Mouse (Mus musculus) forebrain, embryonic 12.5 days (tissue): ENCODE results near the gene Il1r1. TPM values are rescaled to one million over a fixed set of nuclear protein-coding genes. Genes with fewer than 3 reads are reported as not detected.

Experiments
- ATAC-seq: fragments of 200-750 bp; cut with Nextera tagmentation; 2 replicates; pipeline ENCODE4 v1.8.0; 2017; ENCODE audit warnings: moderate TSS enrichment; ENCODE audit not compliant: low FRiP score
- H3K27ac ChIP-seq: fragments of 300-500 bp; sonication (generic); 2 replicates; pipeline ENCODE4 v1.5.1; 2016; ENCODE audit warnings: mild to moderate bottlenecking
- H3K27me3 ChIP-seq: fragments of 300-500 bp; sonication (generic); 2 replicates; pipeline ENCODE4 v1.6.1; 2016; ENCODE audit warnings: mild to moderate bottlenecking
- H3K36me3 ChIP-seq: fragments of 300-500 bp; sonication (generic); replicated peaks from 2 replicates; pipeline ENCODE4 v1.6.1; 2016; ENCODE audit warnings: mild to moderate bottlenecking
- H3K4me1 ChIP-seq: fragments of 300-500 bp; sonication (generic); 2 replicates; pipeline ENCODE4 v1.6.1; 2016
- H3K4me2 ChIP-seq: fragments of 300-500 bp; sonication (generic); 2 replicates; pipeline ENCODE4 v1.6.1; 2016; ENCODE audit warnings: mild to moderate bottlenecking, moderate library complexity
- H3K4me3 ChIP-seq: fragments of 300-500 bp; sonication (generic); replicated peaks from 2 replicates; pipeline ENCODE4 v1.5.1; 2016; ENCODE audit warnings: mild to moderate bottlenecking
- H3K9ac ChIP-seq: fragments of 300-500 bp; sonication (generic); 2 replicates; pipeline ENCODE4 v1.6.1; 2016; ENCODE audit warnings: mild to moderate bottlenecking
- H3K9me3 ChIP-seq: fragments of 300-500 bp; sonication (generic); 2 replicates; pipeline ENCODE4 v1.6.1; 2016
- WGBS: fragments of 180-500 bp; shearing (Covaris S2); methylation state at CpG from one replicate; pipeline ENCODE4 v1.1.7; 2016; 5-methylcytosine and 5-hydroxymethylcytosine counted together
- polyA plus RNA-seq: library from polyadenylated mRNA; unstranded; fragments of >200 nt; fragmentation: Nextera tagmentation; extraction: Ambion mirVana; gene quantifications from 2 replicates; pipeline ENCODE4 v1.2.1, GENCODE M21; 2016

Il1r1 gene
- polyA plus RNA-seq, 1 experiment from 2014 or later, result 0.77 TPM

DNA sequence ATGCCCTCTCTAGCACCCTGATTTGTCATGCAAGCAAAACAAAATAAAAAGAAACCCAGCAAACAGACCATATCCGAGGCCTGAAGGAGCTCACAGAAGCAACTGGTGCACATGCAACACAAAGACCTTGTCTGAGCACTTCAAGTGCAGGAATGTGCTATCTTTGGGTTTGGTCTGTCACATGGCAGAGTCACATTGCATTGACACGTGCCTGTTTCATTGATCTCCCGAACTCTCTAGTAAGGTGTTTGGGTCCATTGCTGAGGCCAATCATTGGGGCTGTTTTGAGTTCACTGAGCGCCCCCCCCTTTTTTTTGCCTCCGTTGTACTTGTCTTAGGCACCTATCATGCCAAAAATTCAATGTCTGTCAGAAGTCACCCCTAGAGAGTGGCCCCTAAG, 7.4 kb upstream of the Il1r1 start:
- Histone ChIP-seq H3K4me2 (no peak overlapping the region), H3K36me3 (no peaks in the 10 kb centered on the region), H3K9ac (no peak overlapping the region), H3K4me1 (no peaks in the 10 kb centered on the region), H3K27ac (no peak overlapping the region), H3K9me3 (no peaks in the 10 kb centered on the region), H3K27me3 (no peaks in the 10 kb centered on the region), H3K4me3 (no peak overlapping the region)
- ATAC-seq, result no peak
- WGBS, result 89% methylated on average over 5 of the region's 5 CpGs

DNA sequence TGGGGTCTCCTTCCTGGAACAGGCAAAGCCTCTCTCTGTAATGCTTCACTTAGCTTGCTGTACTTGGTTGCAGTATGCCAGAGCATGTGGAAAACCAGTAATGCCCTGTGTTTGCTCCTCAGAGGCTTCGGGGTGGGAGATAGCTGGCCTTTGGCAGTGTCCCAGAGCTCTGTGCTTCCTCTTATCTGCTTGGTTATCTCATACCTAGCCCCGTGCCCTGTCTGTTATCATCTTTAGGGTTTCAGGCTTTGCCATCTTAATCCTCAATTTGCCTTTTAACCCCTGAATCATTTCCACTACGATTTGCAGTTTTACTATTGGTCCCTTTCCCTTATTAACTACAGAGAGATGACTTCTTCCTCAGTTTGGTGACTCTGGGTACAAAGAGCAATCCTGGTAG, 6.3 kb upstream of the Il1r1 start:
- Histone ChIP-seq H3K36me3 (no peaks in the 10 kb centered on the region), H3K27ac (no peak overlapping the region), H3K4me3 (no peak overlapping the region), H3K27me3 (no peaks in the 10 kb centered on the region), H3K9me3 (no peaks in the 10 kb centered on the region), H3K4me2 (no peak overlapping the region), H3K4me1 (no peaks in the 10 kb centered on the region), H3K9ac (no peak overlapping the region)
- no peak for ATAC-seq
- WGBS, result 82% methylated on average over 3 of the region's 3 CpGs

DNA sequence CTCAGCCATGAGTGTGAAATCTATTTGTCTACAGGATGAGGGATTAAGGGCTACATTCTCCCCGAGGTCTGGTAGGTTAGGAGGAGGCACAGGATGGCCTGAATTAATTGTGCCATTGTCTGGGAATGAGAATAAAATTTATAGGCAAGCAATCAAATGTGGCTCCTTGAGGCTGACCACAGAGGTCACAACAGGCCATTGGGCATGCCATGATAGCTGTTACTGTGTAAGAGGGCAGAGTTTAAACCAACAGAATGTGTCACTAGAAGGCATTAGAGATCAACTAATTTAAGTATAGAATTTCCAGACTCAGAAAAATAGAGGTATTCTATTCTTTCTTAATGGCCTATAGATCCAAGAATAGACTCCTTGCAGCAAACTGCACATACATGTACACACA, 4.3 kb upstream of the Il1r1 start:
- H3K27ac ChIP-seq, result no peak overlapping the region
- WGBS, result 64% methylated on average over 1 of the region's 1 CpGs
- H3K27me3 ChIP-seq, result no peaks in the 10 kb centered on the region

DNA sequence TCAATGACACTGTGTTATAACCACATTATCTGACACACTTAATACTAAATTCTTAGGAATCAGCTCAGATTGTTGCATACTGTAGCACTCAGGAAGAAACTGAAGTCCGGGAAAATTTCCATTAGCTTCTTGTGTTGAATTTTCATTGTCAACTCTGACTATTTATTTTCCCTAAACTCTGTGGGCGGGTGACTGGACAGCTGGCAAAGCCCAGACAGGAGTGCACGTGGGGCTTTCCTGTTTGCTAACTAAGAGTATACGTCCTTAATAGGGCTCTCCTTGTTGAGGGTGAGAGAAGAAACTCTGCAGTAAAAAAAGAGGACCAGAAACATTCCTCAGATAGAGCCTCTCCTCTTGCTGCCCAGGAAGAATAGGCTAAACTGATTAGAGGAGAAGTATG, 3.0 kb upstream of the Il1r1 start:
- no peaks in the 10 kb centered on the region for H3K9me3 ChIP-seq
- H3K4me1 ChIP-seq, result no peaks in the 10 kb centered on the region
- no peaks in the 10 kb centered on the region for H3K36me3 ChIP-seq
- no peak overlapping the region for H3K9ac ChIP-seq
- H3K4me2 ChIP-seq, result no peak overlapping the region
- no peak for ATAC-seq
- 75% methylated on average over 4 of the region's 4 CpGs for WGBS
- no peak overlapping the region for H3K27ac ChIP-seq
- no peaks in the 10 kb centered on the region for H3K27me3 ChIP-seq
- no peak overlapping the region for H3K4me3 ChIP-seq

More for the DNA sequence above, 4.3 kb upstream of the Il1r1 start:
- ATAC-seq, result no peak
- H3K4me2 ChIP-seq, result no peak overlapping the region
- H3K4me3 ChIP-seq, result no peak overlapping the region
- H3K36me3 ChIP-seq, result no peaks in the 10 kb centered on the region
- H3K4me1 ChIP-seq, result no peaks in the 10 kb centered on the region
- H3K9ac ChIP-seq, result no peak overlapping the region
- no peaks in the 10 kb centered on the region for H3K9me3 ChIP-seq

DNA sequence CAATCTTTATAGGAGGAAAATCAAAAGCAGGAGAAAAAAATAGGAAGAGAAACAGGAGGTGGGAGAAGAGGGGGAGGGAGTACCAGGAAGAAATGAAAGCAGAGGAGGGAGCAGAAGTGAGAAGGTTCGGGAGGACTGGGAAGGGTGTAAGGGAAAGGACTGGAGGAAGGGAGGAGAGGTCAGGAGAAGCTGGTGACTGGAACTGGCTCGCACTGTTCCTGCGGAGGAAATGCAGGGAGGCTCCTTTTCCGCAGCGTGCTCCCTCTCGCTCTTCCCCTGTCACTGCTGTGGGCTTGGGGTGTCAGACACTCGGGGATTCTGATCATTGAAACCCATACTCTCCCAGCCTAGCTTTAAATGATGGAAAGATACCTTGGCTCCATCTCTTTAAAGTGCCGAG, 2.2 kb upstream of the Il1r1 start:
- no peak overlapping the region for H3K4me3 ChIP-seq
- 82% methylated on average over 8 of the region's 8 CpGs for WGBS
- H3K9ac ChIP-seq, result no peak overlapping the region
- H3K27me3 ChIP-seq, result no peaks in the 10 kb centered on the region
- H3K4me2 ChIP-seq, result no peak overlapping the region
- H3K27ac ChIP-seq, result no peak overlapping the region
- H3K4me1 ChIP-seq, result no peaks in the 10 kb centered on the region
- no peaks in the 10 kb centered on the region for H3K9me3 ChIP-seq
- H3K36me3 ChIP-seq, result no peaks in the 10 kb centered on the region
- ATAC-seq, result no peak

DNA sequence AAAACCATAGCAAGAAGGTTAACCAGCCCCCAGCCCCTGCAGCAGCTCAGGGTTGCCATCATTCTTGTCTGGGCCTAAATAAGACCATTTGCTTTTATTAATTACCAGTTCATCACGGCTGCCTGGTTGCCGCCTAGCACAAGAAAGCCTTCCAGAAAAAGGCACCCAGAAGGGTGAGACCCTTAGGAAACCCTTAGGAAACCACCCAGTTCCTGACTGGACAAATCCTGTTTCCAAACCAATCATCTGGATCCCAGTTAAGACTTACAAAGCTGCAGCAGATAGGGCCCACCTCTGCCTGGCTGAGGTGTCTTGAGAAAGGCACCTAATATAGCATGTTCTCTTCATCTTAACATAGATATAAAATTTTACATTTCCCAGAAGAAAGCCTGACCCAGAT, 1.3 kb upstream of the Il1r1 start:
- H3K9ac ChIP-seq, result no peak overlapping the region
- H3K36me3 ChIP-seq, result no peaks in the 10 kb centered on the region
- H3K4me3 ChIP-seq, result no peak overlapping the region
- H3K27ac ChIP-seq, result no peak overlapping the region
- H3K4me1 ChIP-seq, result no peaks in the 10 kb centered on the region
- no peak overlapping the region for H3K4me2 ChIP-seq
- no peaks in the 10 kb centered on the region for H3K27me3 ChIP-seq
- ATAC-seq, result no peak
- no peaks in the 10 kb centered on the region for H3K9me3 ChIP-seq
- 91% methylated on average over 2 of the region's 2 CpGs for WGBS

DNA sequence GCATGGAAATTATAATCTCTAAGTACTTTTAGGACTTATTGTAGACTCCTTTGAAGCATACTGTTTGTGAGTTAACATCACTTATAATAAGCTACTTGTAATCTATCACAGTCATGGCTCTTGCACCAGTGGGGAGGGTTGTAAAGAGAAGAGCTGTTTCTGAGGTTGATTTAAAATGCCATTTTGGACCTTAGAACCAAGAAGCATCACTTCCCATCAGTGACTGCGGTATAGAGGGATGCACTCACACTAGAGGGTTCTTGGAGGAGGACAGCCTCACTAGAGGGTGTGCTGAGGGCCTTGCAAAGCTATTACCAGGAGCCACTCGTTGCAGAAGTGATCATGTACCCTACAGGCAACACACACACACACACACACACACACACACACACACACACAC, 700 bp downstream of the Il1r1 start:
- Histone ChIP-seq H3K36me3 (no peaks in the 10 kb centered on the region), H3K9me3 (no peaks in the 10 kb centered on the region), H3K9ac (no peak overlapping the region), H3K27me3 (no peaks in the 10 kb centered on the region), H3K27ac (no peak overlapping the region), H3K4me3 (no peak overlapping the region), H3K4me2 (no peak overlapping the region), H3K4me1 (no peaks in the 10 kb centered on the region)
- 86% methylated on average over 2 of the region's 2 CpGs for WGBS
- ATAC-seq, result no peak

DNA sequence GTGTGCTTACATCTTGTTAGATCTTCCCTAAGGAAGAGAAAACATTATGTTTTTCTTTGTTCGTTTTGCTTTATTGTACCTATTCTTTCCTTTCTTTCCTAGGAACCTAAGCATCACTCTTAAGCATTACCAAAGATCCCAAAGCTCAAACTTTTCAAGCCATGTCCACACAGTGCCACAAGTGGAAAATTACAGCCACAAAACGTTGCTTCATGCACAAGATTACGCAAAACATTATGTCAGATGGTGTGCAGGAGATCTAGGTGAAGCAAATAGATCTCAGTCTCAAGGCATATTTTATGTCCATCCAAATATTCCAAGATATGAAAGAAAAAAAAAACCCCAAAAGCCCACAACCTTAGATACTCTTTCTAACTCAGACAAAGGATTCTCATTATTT, 4.2 kb downstream of the Il1r1 start:
- Histone ChIP-seq H3K4me3 (no peak overlapping the region), H3K9ac (no peak overlapping the region), H3K27ac (no peak overlapping the region), H3K4me2 (no peak overlapping the region), H3K36me3 (no peaks in the 10 kb centered on the region), H3K4me1 (no peaks in the 10 kb centered on the region), H3K9me3 (no peaks in the 10 kb centered on the region), H3K27me3 (no peaks in the 10 kb centered on the region)
- 92% methylated on average over 3 of the region's 3 CpGs for WGBS
- no peak for ATAC-seq

DNA sequence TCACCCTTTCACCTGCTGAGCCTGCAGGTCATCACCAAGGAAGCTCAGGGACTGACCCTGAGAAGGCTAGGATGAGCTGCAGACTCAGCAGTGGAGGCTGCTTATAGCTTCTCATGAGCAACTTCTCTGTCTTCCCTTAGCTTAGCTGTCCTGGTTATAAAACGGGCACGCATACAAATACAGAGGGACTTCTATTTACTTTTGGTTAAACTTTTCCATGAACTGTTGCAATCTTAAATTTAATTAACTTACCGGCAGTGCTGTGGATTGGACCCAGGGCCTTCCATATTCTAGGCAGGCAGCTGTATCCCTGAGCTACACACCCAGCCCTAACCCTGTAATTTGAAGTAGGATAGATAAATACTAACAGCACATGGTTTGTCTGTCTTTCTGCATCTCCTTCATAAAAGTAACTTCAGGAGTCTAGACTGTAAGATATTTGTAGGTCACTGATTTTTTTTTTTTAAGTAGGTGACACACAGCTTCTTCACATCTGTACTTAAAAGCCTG, 4.9 kb downstream of the Il1r1 start:
- Histone ChIP-seq H3K27ac (no peak overlapping the region), H3K4me1 (no peaks in the 10 kb centered on the region), H3K4me3 (no peak overlapping the region), H3K36me3 (no peaks in the 10 kb centered on the region), H3K9me3 (no peaks in the 10 kb centered on the region), H3K27me3 (no peaks in the 10 kb centered on the region), H3K4me2 (no peak overlapping the region), H3K9ac (no peak overlapping the region)
- no peak for ATAC-seq
- 94% methylated on average over 3 of the region's 3 CpGs for WGBS

DNA sequence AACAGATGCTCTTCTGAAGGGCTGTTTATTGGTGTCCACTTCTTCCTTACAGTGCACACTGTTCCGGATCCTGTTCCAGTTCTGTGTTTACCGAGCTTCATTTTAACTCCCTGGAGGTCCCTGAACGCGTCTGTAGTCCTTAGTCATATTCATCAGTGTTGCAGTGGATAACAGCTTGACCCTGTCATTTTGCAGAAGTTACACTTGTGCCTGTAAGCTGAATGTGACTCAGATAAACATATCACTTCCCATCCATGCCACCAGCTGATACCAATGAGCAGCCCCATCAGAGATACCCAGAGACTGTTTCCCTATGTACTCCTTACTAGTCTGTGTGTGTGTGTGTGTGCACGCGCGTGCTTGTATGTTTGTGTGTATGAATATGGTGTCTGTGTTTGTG, 5.5 kb downstream of the Il1r1 start:
- H3K27me3 ChIP-seq, result no peaks in the 10 kb centered on the region
- H3K27ac ChIP-seq, result no peak overlapping the region
- no peak overlapping the region for H3K4me2 ChIP-seq
- H3K4me1 ChIP-seq, result no peaks in the 10 kb centered on the region
- no peak overlapping the region for H3K9ac ChIP-seq
- WGBS, result 92% methylated on average over 7 of the region's 7 CpGs
- H3K4me3 ChIP-seq, result no peak overlapping the region
- no peaks in the 10 kb centered on the region for H3K9me3 ChIP-seq
- no peaks in the 10 kb centered on the region for H3K36me3 ChIP-seq
- ATAC-seq, result no peak

DNA sequence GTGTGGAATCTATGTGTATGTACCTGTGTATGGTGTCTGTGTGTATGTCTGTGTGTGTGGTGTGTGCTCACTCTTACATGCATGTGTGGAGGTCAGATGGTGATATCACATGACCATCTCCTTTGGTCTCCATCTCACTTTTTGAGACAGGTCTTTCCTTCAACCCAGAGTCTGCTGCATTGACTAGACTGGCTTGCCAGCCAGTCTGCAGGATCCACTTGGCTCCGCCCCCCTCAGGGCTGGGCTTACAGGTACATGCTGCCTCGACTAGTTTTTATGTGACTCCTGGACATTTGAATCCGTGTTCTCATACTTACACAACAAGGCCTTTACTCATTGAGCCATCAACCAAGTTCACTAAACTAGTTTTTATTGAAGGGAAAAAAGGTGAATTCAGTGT, 6.2 kb downstream of the Il1r1 start:
- H3K9ac ChIP-seq, result no peak overlapping the region
- WGBS, result 89% methylated on average over 3 of the region's 3 CpGs
- H3K4me1 ChIP-seq, result no peaks in the 10 kb centered on the region
- H3K9me3 ChIP-seq, result no peaks in the 10 kb centered on the region
- H3K27ac ChIP-seq, result no peak overlapping the region
- ATAC-seq, result no peak
- no peak overlapping the region for H3K4me2 ChIP-seq
- no peak overlapping the region for H3K4me3 ChIP-seq
- no peaks in the 10 kb centered on the region for H3K36me3 ChIP-seq
- no peaks in the 10 kb centered on the region for H3K27me3 ChIP-seq

DNA sequence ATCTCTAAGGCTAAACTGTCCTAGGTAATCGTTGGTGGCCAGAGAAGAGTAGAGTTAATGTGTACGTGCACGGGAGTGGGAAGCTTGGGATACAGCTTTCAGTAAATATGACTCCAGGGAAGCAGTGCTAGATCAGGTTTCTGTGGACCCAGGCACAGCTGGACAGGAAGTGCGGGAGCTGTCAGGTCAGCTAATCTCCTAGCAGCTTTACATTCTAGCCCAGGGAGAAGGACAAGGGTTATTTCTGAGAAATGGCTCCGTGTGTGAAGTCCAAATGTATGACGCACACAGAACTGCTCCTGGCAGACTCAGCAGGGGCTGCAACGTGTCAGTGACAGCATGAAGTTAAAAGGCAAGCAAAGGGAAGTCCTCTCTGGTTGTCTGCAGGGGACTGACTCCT, 8.3 kb downstream of the Il1r1 start:
- WGBS, result 71% methylated on average over 7 of the region's 7 CpGs
- no peak overlapping the region for H3K4me3 ChIP-seq
- no peak overlapping the region for H3K4me2 ChIP-seq
- H3K9ac ChIP-seq, result no peak overlapping the region
- H3K27ac ChIP-seq, result no peak overlapping the region
- no peaks in the 10 kb centered on the region for H3K27me3 ChIP-seq
- no peaks in the 10 kb centered on the region for H3K9me3 ChIP-seq
- H3K36me3 ChIP-seq, result no peaks in the 10 kb centered on the region
- ATAC-seq, result no peak
- no peaks in the 10 kb centered on the region for H3K4me1 ChIP-seq

DNA sequence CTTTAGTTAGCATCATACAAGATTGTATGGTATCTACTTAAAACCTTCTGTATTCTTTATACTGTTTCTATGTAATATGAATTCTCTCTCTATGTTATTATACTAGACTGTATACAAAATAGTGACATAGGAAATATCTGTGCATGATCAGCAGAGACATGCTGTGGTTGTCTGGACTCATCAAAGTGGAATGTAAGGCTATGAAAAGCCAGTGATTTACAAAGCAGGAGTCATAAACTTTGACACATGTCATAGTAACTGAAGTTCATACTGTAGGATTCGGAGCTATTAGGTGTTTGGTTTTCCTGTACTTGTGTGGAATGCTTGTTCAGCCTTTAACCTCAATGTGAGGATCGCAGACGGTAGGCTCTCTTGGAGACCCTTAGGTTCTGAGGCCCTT, 8.7 kb downstream of the Il1r1 start:
- Histone ChIP-seq H3K27me3 (no peaks in the 10 kb centered on the region), H3K4me1 (no peaks in the 10 kb centered on the region), H3K27ac (no peak overlapping the region), H3K36me3 (no peaks in the 10 kb centered on the region), H3K9me3 (no peaks in the 10 kb centered on the region), H3K9ac (no peak overlapping the region), H3K4me3 (no peak overlapping the region), H3K4me2 (no peak overlapping the region)
- ATAC-seq, result no peak
- WGBS, result 88% methylated on average over 3 of the region's 3 CpGs
